Mouse (Mus musculus): ENCODE data around the gene Ppat. TPM values are rescaled to one million over a fixed set of nuclear protein-coding genes. Genes with fewer than 3 reads are reported as not detected.

Gene Ppat
- polyA plus RNA-seq, 1 experiment from 2014 or later, result 19.4 TPM

GRCm38 (mm10) chr5:76910807-76911206, 40.6 kb downstream of the Ppat start:
- Histone ChIP-seq H3K4me3 (no peak overlapping the region), H3K36me3 (peaks cover 16% of the 10 kb centered on the region), H3K9me3 (no peaks in the 10 kb centered on the region), H3K9ac (no peak overlapping the region), H3K4me1 (peaks cover 4% of the 10 kb centered on the region; the same call in 1 of the 2 replicates), H3K27me3 (no peaks in the 10 kb centered on the region), H3K27ac (no peak overlapping the region), H3K4me2 (no peak overlapping the region)
- WGBS, result 87% methylated on average over 3 of the region's 3 CpGs
- no peak for ATAC-seq (ENCODE audit: insufficient number of reproducible peaks, low FRiP score, low TSS enrichment, low read depth)

- no peak for ATAC-seq (ENCODE audit: insufficient number of reproducible peaks, low FRiP score, low TSS enrichment, low read depth)
- Histone ChIP-seq H3K27ac (peak overlapping the region; percentile 88), H3K9me3 (no peaks in the 10 kb centered on the region), H3K4me3 (peak overlapping the region; percentile 76), H3K36me3 (no peaks in the 10 kb centered on the region), H3K27me3 (no peaks in the 10 kb centered on the region), H3K4me2 (peak overlapping the region; percentile 64), H3K9ac (peak overlapping the region; percentile 85; the same call in 1 of the 2 replicates), H3K4me1 (peaks cover 6% of the 10 kb centered on the region; the same call in 1 of the 2 replicates)
- WGBS, result 50% methylated on average over 3 of the region's 3 CpGs
Measured at GRCm38 (mm10) chr5:76906155-76906499, 45.3 kb downstream of the Ppat start.

- under 1% methylated on average over 47 of the region's 47 CpGs for WGBS
- Histone ChIP-seq H3K9ac (peak within 1 kb of the TSS; percentile 85), H3K27ac (peak within 1 kb of the TSS; percentile 88), H3K36me3 (peaks cover 2% of the 10 kb centered on the region; the same call in 1 of the 2 replicates), H3K4me1 (peaks cover 6% of the 10 kb centered on the region; the same call in 1 of the 2 replicates), H3K4me2 (peak within 1 kb of the TSS; percentile 64), H3K9me3 (no peaks in the 10 kb centered on the region), H3K27me3 (no peaks in the 10 kb centered on the region), H3K4me3 (peak within 1 kb of the TSS; percentile 76)
- peak; percentile 96 for ATAC-seq (ENCODE audit: insufficient number of reproducible peaks, low FRiP score, low TSS enrichment, low read depth)
Measured at GRCm38 (mm10) chr5:76905405-76906154, 45.8 kb downstream of the Ppat start, which contains the start of gene Aasdh. TSS of gene Aasdh (minus strand) at chr5:76905514.

- ATAC-seq (ENCODE audit: insufficient number of reproducible peaks, low FRiP score, low TSS enrichment, low read depth), result peak; percentile 40; the same call in 1 of the 2 replicates
- peak overlapping the region; percentile 76 for H3K4me3 ChIP-seq
- peak overlapping the region; percentile 88 for H3K27ac ChIP-seq
- peaks cover 6% of the 10 kb centered on the region; the same call in 1 of the 2 replicates for H3K4me1 ChIP-seq
- H3K4me2 ChIP-seq, result peak overlapping the region; percentile 64
- H3K27me3 ChIP-seq, result no peaks in the 10 kb centered on the region
- peaks cover 3% of the 10 kb centered on the region; the same call in 1 of the 2 replicates for H3K36me3 ChIP-seq
- H3K9ac ChIP-seq, result peak overlapping the region; percentile 85
- no peaks in the 10 kb centered on the region for H3K9me3 ChIP-seq
- WGBS, result 3% methylated on average over 19 of the region's 19 CpGs
Measured at GRCm38 (mm10) chr5:76904713-76905404, 46.5 kb downstream of the Ppat start.

GRCm38 (mm10) chr5:76902131-76902530, 49.2 kb downstream of the Ppat start:
- Histone ChIP-seq H3K27me3 (no peaks in the 10 kb centered on the region), H3K27ac (no peak overlapping the region), H3K36me3 (peaks cover 8% of the 10 kb centered on the region; the same call in 1 of the 2 replicates), H3K9ac (no peak overlapping the region), H3K4me2 (no peak overlapping the region), H3K4me1 (peaks cover 6% of the 10 kb centered on the region; the same call in 1 of the 2 replicates), H3K9me3 (no peaks in the 10 kb centered on the region), H3K4me3 (no peak overlapping the region)
- WGBS, result 82% methylated on average over 4 of the region's 4 CpGs
- ATAC-seq (ENCODE audit: insufficient number of reproducible peaks, low FRiP score, low TSS enrichment, low read depth), result no peak

- Histone ChIP-seq H3K27ac (no peak overlapping the region), H3K27me3 (no peaks in the 10 kb centered on the region), H3K4me2 (no peak overlapping the region), H3K4me1 (no peaks in the 10 kb centered on the region), H3K9ac (no peak overlapping the region), H3K4me3 (no peak overlapping the region), H3K36me3 (peaks cover 46% of the 10 kb centered on the region), H3K9me3 (no peaks in the 10 kb centered on the region)
- WGBS, result 89% methylated on average over 2 of the region's 2 CpGs
- ATAC-seq (ENCODE audit: insufficient number of reproducible peaks, low FRiP score, low TSS enrichment, low read depth), result no peak
Measured at GRCm38 (mm10) chr5:76893084-76893483, 58.3 kb downstream of the Ppat start.

- Histone ChIP-seq H3K27ac (no peak overlapping the region), H3K4me2 (no peak overlapping the region), H3K4me3 (no peak overlapping the region), H3K4me1 (no peaks in the 10 kb centered on the region), H3K27me3 (no peaks in the 10 kb centered on the region), H3K9me3 (no peaks in the 10 kb centered on the region), H3K36me3 (peaks cover 49% of the 10 kb centered on the region), H3K9ac (no peak overlapping the region)
- no peak for ATAC-seq (ENCODE audit: insufficient number of reproducible peaks, low FRiP score, low TSS enrichment, low read depth)
- WGBS, result 87% methylated on average over 2 of the region's 2 CpGs
Measured at GRCm38 (mm10) chr5:76892608-76893007, 58.8 kb downstream of the Ppat start.

- Histone ChIP-seq H3K27ac (no peak overlapping the region), H3K27me3 (no peaks in the 10 kb centered on the region), H3K9ac (no peak overlapping the region), H3K4me3 (no peak overlapping the region), H3K9me3 (no peaks in the 10 kb centered on the region), H3K4me1 (no peaks in the 10 kb centered on the region), H3K4me2 (no peak overlapping the region), H3K36me3 (peaks cover 56% of the 10 kb centered on the region)
- ATAC-seq (ENCODE audit: insufficient number of reproducible peaks, low FRiP score, low TSS enrichment, low read depth), result no peak
- 93% methylated on average over 2 of the region's 2 CpGs for WGBS
Measured at GRCm38 (mm10) chr5:76887011-76887410, 64.4 kb downstream of the Ppat start.

- Histone ChIP-seq H3K27me3 (no peaks in the 10 kb centered on the region), H3K9ac (no peak overlapping the region), H3K36me3 (peaks cover 51% of the 10 kb centered on the region), H3K9me3 (no peaks in the 10 kb centered on the region), H3K27ac (no peak overlapping the region), H3K4me1 (no peaks in the 10 kb centered on the region), H3K4me3 (no peak overlapping the region), H3K4me2 (no peak overlapping the region)
- no peak for ATAC-seq (ENCODE audit: insufficient number of reproducible peaks, low FRiP score, low TSS enrichment, low read depth)
- 81% methylated on average over 1 of the region's 1 CpGs for WGBS
Measured at GRCm38 (mm10) chr5:76884107-76884506, 67.3 kb downstream of the Ppat start.

GRCm38 (mm10) chr5:76876106-76876758, 75.1 kb downstream of the Ppat start:
- H3K4me3 ChIP-seq, result no peak overlapping the region
- no peaks in the 10 kb centered on the region for H3K27me3 ChIP-seq
- H3K4me2 ChIP-seq, result no peak overlapping the region
- no peak for ATAC-seq (ENCODE audit: insufficient number of reproducible peaks, low FRiP score, low TSS enrichment, low read depth)
- 90% methylated on average over 25 of the region's 25 CpGs for WGBS
- H3K36me3 ChIP-seq, result peaks cover 55% of the 10 kb centered on the region
- no peak overlapping the region for H3K27ac ChIP-seq
- H3K4me1 ChIP-seq, result no peaks in the 10 kb centered on the region
- no peaks in the 10 kb centered on the region for H3K9me3 ChIP-seq
- H3K9ac ChIP-seq, result no peak overlapping the region

GRCm38 (mm10) chr5:76869553-76869952, 81.8 kb downstream of the Ppat start:
- Histone ChIP-seq H3K9me3 (no peaks in the 10 kb centered on the region), H3K36me3 (peaks cover 31% of the 10 kb centered on the region), H3K4me2 (peak overlapping the region; percentile 47), H3K9ac (no peak overlapping the region), H3K4me1 (peaks cover 13% of the 10 kb centered on the region; the same call in 1 of the 2 replicates), H3K4me3 (peak overlapping the region; percentile 34), H3K27me3 (no peaks in the 10 kb centered on the region), H3K27ac (no peak overlapping the region)
- WGBS, result 63% methylated on average over 6 of the region's 6 CpGs
- ATAC-seq (ENCODE audit: insufficient number of reproducible peaks, low FRiP score, low TSS enrichment, low read depth), result no peak
